Mouse (Mus musculus) myocyte (in vitro differentiated cells): ENCODE data around the gene Col4a4. TPM values are rescaled to one million over a fixed set of nuclear protein-coding genes. Genes with fewer than 3 reads are reported as not detected.

ENCODE experiments used
- H3K27me3 ChIP-seq: one replicate; pipeline ENCODE4 v1.6.1; 2011; ENCODE audit not compliant: control insufficient read depth, insufficient read depth, insufficient read length
- H3K36me3 ChIP-seq: one replicate; pipeline ENCODE4 v1.6.1; 2011; ENCODE audit not compliant: control insufficient read depth, insufficient read depth
- H3K4me2 ChIP-seq: one replicate; pipeline ENCODE4 v1.6.1; 2011; ENCODE audit warnings: low read depth, control low read depth
- H3K4me3 ChIP-seq: one replicate; pipeline ENCODE4 v1.5.1; 2011; ENCODE audit warnings: mild to moderate bottlenecking, control low read depth, moderate library complexity
- H3K79me2 ChIP-seq: one replicate; pipeline ENCODE4 v1.6.1; 2011; ENCODE audit not compliant: control insufficient read depth, insufficient read depth
- H3ac ChIP-seq: one replicate; pipeline ENCODE4 v1.6.1; 2011; ENCODE audit not compliant: control insufficient read depth, insufficient read length
- CEBPB ChIP-seq: IDR thresholded peaks from 2 replicates; pipeline ENCODE4 v1.6.1; 2011; ENCODE audit warnings: mild to moderate bottlenecking, moderate library complexity; ENCODE audit not compliant: poor library complexity, insufficient read depth, severe bottlenecking
- E2F4 ChIP-seq: IDR thresholded peaks from one replicate; pipeline ENCODE4 v1.6.1; 2011; ENCODE audit warnings: mild to moderate bottlenecking, control low read depth, moderate library complexity; ENCODE audit not compliant: insufficient read depth
- MAX ChIP-seq: IDR thresholded peaks from one replicate; pipeline ENCODE4 v1.6.1; 2011; ENCODE audit warnings: low read depth, mild to moderate bottlenecking, control low read depth
- MYOD1 ChIP-seq, 3 experiments: IDR thresholded peaks; one replicate each; pipeline ENCODE4 v1.6.1; 2011; ENCODE audit warnings: control low read depth in 2 of 3, low read depth in 2 of 3, mild to moderate bottlenecking in 2 of 3, moderate library complexity in 1 of 3; ENCODE audit not compliant: insufficient read length in 2 of 3, control insufficient read depth in 1 of 3
- MYOG ChIP-seq, 3 experiments: IDR thresholded peaks; one replicate each; pipeline ENCODE4 v1.6.1; 2011; ENCODE audit warnings: control low read depth in 2 of 3, low read depth in 2 of 3, mild to moderate bottlenecking in 2 of 3; ENCODE audit not compliant: insufficient read length in 2 of 3, control insufficient read depth in 1 of 3, insufficient read depth in 1 of 3
- POLR2A ChIP-seq: IDR thresholded peaks from one replicate; pipeline ENCODE4 v1.6.1; 2011; ENCODE audit warnings: low read depth, mild to moderate bottlenecking, control low read depth, moderate library complexity; ENCODE audit not compliant: insufficient read length
- POLR2AphosphoS2 ChIP-seq: IDR thresholded peaks from one replicate; pipeline ENCODE4 v1.6.1; 2011; ENCODE audit warnings: low read depth, control low read depth; ENCODE audit not compliant: insufficient read length
- REST ChIP-seq: IDR thresholded peaks from one replicate; pipeline ENCODE4 v1.6.1; 2011; ENCODE audit warnings: mild to moderate bottlenecking, control low read depth, moderate library complexity; ENCODE audit not compliant: insufficient read depth, insufficient read length
- SRF ChIP-seq: IDR thresholded peaks from one replicate; pipeline ENCODE4 v1.6.1; 2011; ENCODE audit warnings: low read depth; ENCODE audit not compliant: control insufficient read depth, insufficient read length
- TCF12 ChIP-seq: IDR thresholded peaks from one replicate; pipeline ENCODE4 v1.6.1; 2011; ENCODE audit warnings: mild to moderate bottlenecking, control low read depth; ENCODE audit not compliant: poor library complexity, insufficient read depth, severe bottlenecking
- TCF3 ChIP-seq: IDR thresholded peaks from one replicate; pipeline ENCODE4 v1.6.1; 2011; ENCODE audit warnings: low read depth, control low read depth; ENCODE audit not compliant: insufficient read length
- USF1 ChIP-seq: IDR thresholded peaks from one replicate; pipeline ENCODE4 v1.6.1; 2011; ENCODE audit warnings: low read depth, mild to moderate bottlenecking, control low read depth, moderate library complexity
- polyA plus RNA-seq: library from polyadenylated mRNA; unstranded; fragments of >200 nt; fragmentation: generic; extraction: Trizol; gene quantifications from one replicate; pipeline ENCODE4 v1.2.1, GENCODE M21; 2012; ENCODE audit warnings: missing spikeins

The Col4a4 gene
- polyA plus RNA-seq, 1 experiment = 0.19 TPM

DNA sequence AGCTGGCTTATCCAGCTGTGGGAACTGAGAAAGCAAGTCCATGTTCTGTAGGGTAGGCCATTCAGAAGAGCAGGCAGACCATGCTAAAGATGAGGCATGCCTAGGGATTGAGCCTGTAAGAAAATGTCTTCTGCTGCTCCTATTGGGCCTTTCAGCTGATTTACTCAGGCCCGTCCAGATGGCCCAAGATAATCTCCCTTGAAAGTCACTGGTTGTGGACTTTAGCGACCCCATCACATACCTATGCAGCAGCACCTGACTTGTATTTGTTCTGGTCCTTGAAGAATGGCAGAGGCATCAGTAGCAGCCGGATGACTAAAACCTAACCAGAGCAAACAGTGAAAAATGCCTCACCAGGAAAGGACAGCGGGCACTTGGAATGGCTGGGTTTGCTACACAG, 171.0 kb downstream of the Col4a4 start:
- Histone ChIP-seq H3ac (no peak overlapping the region), H3K4me2 (no peak overlapping the region), H3K36me3 (no peaks in the 10 kb centered on the region), H3K27me3 (no peaks in the 10 kb centered on the region), H3K79me2 (no peaks in the 10 kb centered on the region), H3K4me3 (no peak overlapping the region)
- TF ChIP-seq TCF3 = no peak
- TF ChIP-seq CEBPB = no peak
- no peak for TF ChIP-seq SRF
- no peak for TF ChIP-seq E2F4
- no peak for TF ChIP-seq MYOD1 (IDR thresholded peaks at IDR 0.05; ENCODE audit: control insufficient read depth in 1 of 3, insufficient read length in 2 of 3, low read depth in 2 of 3)
- no peak for TF ChIP-seq POLR2AphosphoS2
- TF ChIP-seq MAX = no peak
- no peak for TF ChIP-seq USF1
- no peak for TF ChIP-seq MYOG (IDR thresholded peaks at IDR 0.05; ENCODE audit: control insufficient read depth in 1 of 3, insufficient read depth in 1 of 3, insufficient read length in 2 of 3, low read depth in 2 of 3)
- no peak for TF ChIP-seq REST
- no peak for TF ChIP-seq TCF12
- no peak for TF ChIP-seq POLR2A

DNA sequence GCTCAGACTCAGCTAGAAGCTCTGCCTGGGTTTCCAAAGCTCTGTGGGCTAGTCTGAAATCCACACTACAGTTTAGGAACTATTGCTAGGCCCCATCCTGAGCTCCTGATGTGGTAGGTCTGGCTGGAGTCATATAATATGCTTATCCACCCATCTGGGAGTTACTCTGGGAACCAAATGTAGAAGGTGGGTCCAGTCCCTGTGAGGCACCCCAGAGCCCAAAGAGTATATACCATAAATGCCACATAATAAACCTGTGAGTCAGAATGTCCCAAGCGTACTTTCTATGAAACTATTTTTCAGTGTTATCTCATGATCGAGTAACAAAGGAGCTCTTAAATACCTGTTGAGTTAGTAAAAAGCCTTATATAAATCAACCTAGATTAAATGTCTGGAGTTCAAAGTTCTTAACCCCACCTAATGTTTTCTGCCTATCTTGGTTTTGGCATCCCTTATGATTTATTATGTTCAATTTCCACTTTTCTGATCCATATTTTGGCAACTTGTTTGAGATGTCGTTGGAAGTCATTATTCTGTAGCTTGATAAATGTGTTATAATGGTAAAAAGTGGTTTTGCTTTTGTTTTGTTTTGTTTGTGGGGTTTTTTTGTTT, 172.1 kb downstream of the Col4a4 start:
- no peak for TF ChIP-seq TCF12
- TF ChIP-seq E2F4 = no peak
- TF ChIP-seq MYOD1 (IDR thresholded peaks at IDR 0.05; ENCODE audit: control insufficient read depth in 1 of 3, insufficient read length in 2 of 3, low read depth in 2 of 3) = no peak
- TF ChIP-seq USF1 = no peak
- H3K27me3 ChIP-seq = no peaks in the 10 kb centered on the region
- no peaks in the 10 kb centered on the region for H3K36me3 ChIP-seq
- H3K79me2 ChIP-seq = no peaks in the 10 kb centered on the region
- no peak overlapping the region for H3K4me3 ChIP-seq
- H3ac ChIP-seq = no peak overlapping the region
- no peak overlapping the region for H3K4me2 ChIP-seq

DNA sequence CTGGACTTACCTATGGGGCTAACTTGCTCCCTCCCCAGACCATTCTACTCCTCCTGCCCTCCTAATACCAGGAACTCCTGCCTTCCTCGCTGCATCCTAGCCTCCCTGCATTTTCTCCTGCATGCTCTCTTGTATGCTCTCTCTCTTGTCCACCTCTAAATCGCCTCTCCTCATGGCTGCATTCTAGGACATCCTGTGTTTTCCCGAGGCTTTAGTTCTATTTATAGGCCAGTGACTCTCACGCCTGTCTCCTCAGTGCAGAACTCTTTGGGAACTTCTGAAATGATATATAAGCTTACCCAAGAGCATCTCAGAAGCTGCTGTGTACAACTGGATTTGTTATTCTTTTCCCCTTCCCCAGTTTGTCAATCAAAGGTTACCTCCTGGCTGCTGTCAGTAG, 174.6 kb downstream of the Col4a4 start:
- H3K79me2 ChIP-seq = no peaks in the 10 kb centered on the region
- no peaks in the 10 kb centered on the region for H3K27me3 ChIP-seq
- H3K4me2 ChIP-seq = no peak overlapping the region
- no peak overlapping the region for H3ac ChIP-seq
- no peaks in the 10 kb centered on the region for H3K36me3 ChIP-seq
- TF ChIP-seq POLR2AphosphoS2 (no peak), E2F4 (no peak), SRF (no peak), TCF12 (no peak), POLR2A (no peak), MYOG (IDR thresholded peaks at IDR 0.05; ENCODE audit: control insufficient read depth in 1 of 3, insufficient read depth in 1 of 3, insufficient read length in 2 of 3, low read depth in 2 of 3) (no peak), USF1 (no peak), MYOD1 (IDR thresholded peaks at IDR 0.05; ENCODE audit: control insufficient read depth in 1 of 3, insufficient read length in 2 of 3, low read depth in 2 of 3) (no peak), CEBPB (no peak), MAX (no peak), TCF3 (no peak), REST (no peak)
- no peak overlapping the region for H3K4me3 ChIP-seq

DNA sequence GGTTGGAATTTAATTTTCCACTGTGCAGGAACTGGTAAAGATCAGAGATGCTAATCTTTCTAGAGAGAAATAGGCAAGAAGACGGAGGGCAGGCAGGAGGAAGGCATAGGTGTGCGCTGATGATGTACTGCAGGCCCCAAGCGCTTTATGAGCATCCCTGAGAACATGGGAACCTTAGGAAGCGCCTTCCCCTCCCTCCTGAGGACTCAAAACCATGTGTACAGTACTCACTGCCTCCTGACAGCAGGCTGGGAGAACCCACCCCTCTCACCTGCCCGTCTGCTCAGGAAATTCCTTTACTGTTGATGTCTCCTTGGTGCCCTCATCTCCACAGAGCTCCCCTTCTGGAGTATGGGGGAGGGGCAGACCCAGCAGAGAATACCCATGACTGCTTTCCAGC, 175.1 kb downstream of the Col4a4 start:
- Histone ChIP-seq H3K27me3 (no peaks in the 10 kb centered on the region), H3K4me2 (no peak overlapping the region)
- TF ChIP-seq POLR2AphosphoS2 (no peak), MAX (no peak), MYOD1 (IDR thresholded peaks at IDR 0.05; ENCODE audit: control insufficient read depth in 1 of 3, insufficient read length in 2 of 3, low read depth in 2 of 3) (no peak), POLR2A (no peak), TCF12 (no peak), E2F4 (no peak), MYOG (IDR thresholded peaks at IDR 0.05; ENCODE audit: control insufficient read depth in 1 of 3, insufficient read depth in 1 of 3, insufficient read length in 2 of 3, low read depth in 2 of 3) (no peak), SRF (no peak), TCF3 (no peak), REST (no peak), CEBPB (no peak), USF1 (no peak)

DNA sequence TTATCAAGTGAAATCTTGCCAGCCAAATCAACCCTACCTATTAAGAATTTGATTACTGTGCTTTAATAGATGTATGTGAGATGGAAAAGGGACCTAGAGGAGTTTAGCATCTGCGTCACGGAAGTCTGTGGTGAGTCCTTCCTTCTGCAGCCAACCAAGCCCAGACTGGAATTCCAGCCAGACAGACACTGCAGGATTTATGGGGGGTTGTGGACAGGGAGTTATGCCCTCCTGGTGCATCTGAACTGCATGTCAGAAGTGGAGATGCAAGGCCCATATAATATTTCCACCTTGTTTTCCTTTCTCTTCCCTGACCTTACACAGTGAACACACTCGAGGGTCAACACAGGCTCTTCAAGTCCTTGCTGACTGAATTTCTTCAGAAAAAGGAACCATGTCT, 176.1 kb downstream of the Col4a4 start:
- no peaks in the 10 kb centered on the region for H3K36me3 ChIP-seq
- H3K4me2 ChIP-seq = no peak overlapping the region
- TF ChIP-seq CEBPB (no peak), POLR2AphosphoS2 (no peak), SRF (no peak), TCF12 (no peak), MAX (no peak), REST (no peak), USF1 (no peak), TCF3 (no peak), POLR2A (no peak), MYOG (IDR thresholded peaks at IDR 0.05; ENCODE audit: control insufficient read depth in 1 of 3, insufficient read depth in 1 of 3, insufficient read length in 2 of 3, low read depth in 2 of 3) (no peak), E2F4 (no peak), MYOD1 (IDR thresholded peaks at IDR 0.05; ENCODE audit: control insufficient read depth in 1 of 3, insufficient read length in 2 of 3, low read depth in 2 of 3) (no peak)
- no peaks in the 10 kb centered on the region for H3K79me2 ChIP-seq
- no peak overlapping the region for H3ac ChIP-seq
- no peak overlapping the region for H3K4me3 ChIP-seq
- no peaks in the 10 kb centered on the region for H3K27me3 ChIP-seq

More for the DNA sequence above, 175.1 kb downstream of the Col4a4 start:
- Histone ChIP-seq H3K36me3 (no peaks in the 10 kb centered on the region), H3K4me3 (no peak overlapping the region), H3K79me2 (no peaks in the 10 kb centered on the region), H3ac (no peak overlapping the region)
